Mouse (Mus musculus): ENCODE data around the gene Olfr1336. TPM values are rescaled to one million over a fixed set of nuclear protein-coding genes. Genes with fewer than 3 reads are reported as not detected.
"Not testable (repeated sequence)": the region's sequence is repeated elsewhere in the genome, so short reads cannot be mapped to it uniquely, and the experiment has no call there.

Olfr1336 gene
- total RNA-seq (2021), result under 1 TPM in 1 of 2 experiments, not detected in 1; 0.08 TPM
- long read RNA-seq, experiment 1, result 0 reads
- long read RNA-seq, experiment 2, result 0 reads

DNA sequence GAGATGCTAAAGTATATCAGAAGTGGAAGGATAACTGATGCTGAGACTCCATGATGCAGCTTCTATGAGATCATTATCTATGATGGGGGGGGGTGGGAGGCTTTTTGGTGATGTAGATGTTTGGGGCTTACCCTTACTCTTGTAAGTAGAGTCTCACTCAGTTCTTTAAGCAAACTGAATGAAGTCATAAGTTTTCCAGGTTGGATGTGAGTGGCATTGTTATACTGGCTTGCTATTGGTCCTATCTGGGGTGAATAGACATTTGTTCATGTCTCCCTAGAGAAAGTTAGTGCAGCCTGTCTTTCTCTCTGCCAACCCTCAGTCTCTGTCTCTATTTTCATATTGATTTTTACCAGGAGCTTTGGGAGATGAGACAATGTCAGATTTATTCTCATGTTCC, at the start of gene Olfr1336:
Gene Olfr1336 (plus strand): TSS at position 301 of the 400 bp plus-strand sequence.
- no peak for DNase-seq (ENCODE audit: low spot score in 2 of 2)
- TF ChIP-seq CTCF (conservative IDR thresholded peaks at IDR 0.05), result no peak
- Histone ChIP-seq H3K4me3 (no peak within 1 kb of the TSS), H3K27ac (no peak within 1 kb of the TSS)

DNA sequence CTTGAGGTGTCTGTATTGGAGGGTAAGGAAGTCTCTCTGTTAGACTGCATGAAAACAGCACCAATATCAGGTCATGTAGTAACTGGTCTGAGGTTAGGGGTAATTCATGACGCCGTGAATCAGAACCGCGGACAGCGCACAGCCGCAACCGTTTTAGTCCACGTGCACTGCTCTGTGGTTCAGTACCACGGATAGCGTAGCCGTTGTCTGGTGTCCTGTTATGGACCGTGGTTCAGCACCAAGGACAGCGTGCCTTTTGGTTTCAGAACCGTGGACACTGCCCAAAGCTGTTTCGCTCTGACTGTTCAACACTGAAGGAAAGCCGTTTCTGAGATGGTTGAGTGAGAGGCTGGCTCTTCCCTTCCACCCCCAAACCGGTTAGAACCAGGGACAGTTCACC, 45.9 kb upstream of the Olfr1336 start, which contains the start of gene Gm20715:
Gene Gm20715 (plus strand): TSS at position 235 of the 400 bp plus-strand sequence.
- H3K27ac ChIP-seq, result no peak within 1 kb of the TSS
- no peak for TF ChIP-seq CTCF (conservative IDR thresholded peaks at IDR 0.05)

GRCm38 (mm10) chr7:6414626-6415441, 41.1 kb upstream of the Olfr1336 start:
- peak; percentile 31 to 51 for DNase-seq (ENCODE audit: low spot score in 2 of 2)
- peak overlapping the region; percentile 71 for H3K27ac ChIP-seq
- TF ChIP-seq CTCF (conservative IDR thresholded peaks at IDR 0.05), result no peak
- peak overlapping the region; percentile 58 for H3K4me3 ChIP-seq

More for the DNA sequence above, 45.9 kb upstream of the Olfr1336 start, which contains the start of gene Gm20715:
- no peak within 1 kb of the TSS for H3K4me3 ChIP-seq
- peak; percentile 63 to 74 for DNase-seq (ENCODE audit: low spot score in 2 of 2)

DNA sequence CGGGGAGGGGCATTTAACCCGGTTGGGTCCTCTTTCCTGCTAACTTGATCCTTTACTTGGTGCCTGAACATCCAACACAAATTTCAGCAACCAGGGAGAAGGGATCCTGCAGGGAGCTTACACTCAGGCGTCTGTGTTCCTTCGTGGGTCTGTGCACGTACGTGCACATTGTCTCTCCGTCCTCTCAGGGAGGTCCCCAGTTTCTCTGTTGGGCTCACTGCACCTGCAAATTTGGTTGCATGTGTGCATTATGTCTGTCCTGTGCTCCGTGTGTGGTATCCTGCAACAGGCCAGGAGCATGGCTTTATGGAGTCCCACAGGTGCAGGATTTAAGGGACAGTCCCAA, 40.6 kb upstream of the Olfr1336 start:
- Histone ChIP-seq H3K27ac (peak overlapping the region; percentile 71), H3K4me3 (peak overlapping the region; percentile 58)
- DNase-seq (ENCODE audit: low spot score in 2 of 2), result no peak
- no peak for TF ChIP-seq CTCF (conservative IDR thresholded peaks at IDR 0.05)

- no peak overlapping the region for H3K27ac ChIP-seq
- H3K4me3 ChIP-seq, result no peak overlapping the region
- DNase-seq (ENCODE audit: low spot score in 2 of 2), result no peak
- no peak for TF ChIP-seq CTCF (conservative IDR thresholded peaks at IDR 0.05)
Observed at GRCm38 (mm10) chr7:6419894-6420293, 36.1 kb upstream of the Olfr1336 start.

- TF ChIP-seq CTCF (conservative IDR thresholded peaks at IDR 0.05), result peak; percentile 57
- Histone ChIP-seq H3K27ac (no peak overlapping the region), H3K4me3 (no peak overlapping the region)
- no peak for DNase-seq (ENCODE audit: low spot score in 2 of 2)
Observed at GRCm38 (mm10) chr7:6429381-6429780, 26.6 kb upstream of the Olfr1336 start.

GRCm38 (mm10) chr7:6430342-6430741, 25.6 kb upstream of the Olfr1336 start:
- no peak overlapping the region for H3K4me3 ChIP-seq
- no peak overlapping the region for H3K27ac ChIP-seq
- no peak for DNase-seq (ENCODE audit: low spot score in 2 of 2)
- peak; percentile 74 for TF ChIP-seq CTCF (conservative IDR thresholded peaks at IDR 0.05)

DNA sequence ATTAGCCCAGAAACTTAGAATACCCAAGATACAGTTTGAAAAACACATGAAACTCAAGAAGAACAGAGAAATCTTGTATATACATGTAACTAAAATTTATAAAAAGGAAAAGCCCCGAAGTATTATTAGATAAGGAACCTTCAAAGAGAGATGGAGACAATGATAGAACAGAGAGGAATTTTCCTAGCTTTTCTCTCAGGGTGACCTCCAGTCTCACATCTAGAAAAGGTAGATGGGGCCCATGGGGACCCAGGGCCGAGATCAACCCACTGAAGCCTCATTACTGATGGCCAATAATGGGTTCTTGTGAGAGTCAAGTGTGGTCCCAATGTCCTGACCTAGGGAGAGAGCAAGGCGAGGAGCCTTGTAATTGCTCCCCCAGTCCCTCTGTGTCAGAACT, 17.6 kb upstream of the Olfr1336 start, which contains the start of gene Olfr1344:
Gene Olfr1344 (plus strand): TSS at position 301 of the 400 bp plus-strand sequence.
- no peak for TF ChIP-seq CTCF (conservative IDR thresholded peaks at IDR 0.05)
- Histone ChIP-seq H3K27ac (no peak within 1 kb of the TSS), H3K4me3 (no peak within 1 kb of the TSS)
- DNase-seq (ENCODE audit: low spot score in 2 of 2), result no peak

DNA sequence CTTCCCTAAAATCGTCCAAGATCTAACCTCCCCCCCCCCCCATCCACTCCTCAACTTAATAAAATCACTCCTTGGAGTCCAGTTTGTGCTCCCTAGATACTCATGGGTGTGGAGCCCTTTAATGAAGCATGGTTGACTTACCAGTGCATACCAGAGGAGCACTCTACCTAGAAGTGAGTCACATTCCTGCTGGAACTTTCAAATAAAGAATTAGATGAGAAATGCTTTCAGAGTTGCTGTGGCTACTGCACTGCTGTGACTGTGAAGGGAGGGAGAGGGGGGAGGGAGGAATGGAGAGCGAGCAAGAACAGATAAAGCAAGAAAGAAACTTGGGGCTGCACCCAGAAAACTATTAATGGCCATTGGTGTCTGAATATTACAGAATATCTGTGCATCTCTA, 14.8 kb upstream of the Olfr1336 start:
- Histone ChIP-seq H3K4me3 (no peak overlapping the region), H3K27ac (no peak overlapping the region)
- TF ChIP-seq CTCF (conservative IDR thresholded peaks at IDR 0.05), result no peak
- no peak for DNase-seq (ENCODE audit: low spot score in 2 of 2)

DNA sequence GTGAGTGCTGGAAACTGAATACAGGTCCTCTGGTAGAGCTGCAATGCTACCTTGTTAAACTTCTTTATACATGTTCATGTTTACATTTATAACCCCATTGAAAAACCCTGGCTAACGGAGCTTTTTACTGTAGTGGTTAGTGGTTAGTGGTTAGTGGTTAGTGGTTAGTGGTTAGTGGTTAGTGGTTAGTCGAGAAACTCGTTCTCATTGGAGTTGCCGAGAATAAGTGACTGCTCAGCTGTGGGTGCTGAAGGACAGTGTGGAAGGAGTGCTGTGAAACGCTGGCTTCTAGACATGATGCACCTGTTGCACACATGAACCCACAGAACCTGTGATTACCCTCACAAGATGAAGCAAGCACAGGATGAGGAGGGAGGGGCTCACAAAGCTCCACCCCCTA, 8.2 kb upstream of the Olfr1336 start:
- DNase-seq (ENCODE audit: low spot score in 2 of 2), result no peak
- Histone ChIP-seq H3K27ac (no peak overlapping the region), H3K4me3 (no peak overlapping the region)
- TF ChIP-seq CTCF (conservative IDR thresholded peaks at IDR 0.05), result no peak

DNA sequence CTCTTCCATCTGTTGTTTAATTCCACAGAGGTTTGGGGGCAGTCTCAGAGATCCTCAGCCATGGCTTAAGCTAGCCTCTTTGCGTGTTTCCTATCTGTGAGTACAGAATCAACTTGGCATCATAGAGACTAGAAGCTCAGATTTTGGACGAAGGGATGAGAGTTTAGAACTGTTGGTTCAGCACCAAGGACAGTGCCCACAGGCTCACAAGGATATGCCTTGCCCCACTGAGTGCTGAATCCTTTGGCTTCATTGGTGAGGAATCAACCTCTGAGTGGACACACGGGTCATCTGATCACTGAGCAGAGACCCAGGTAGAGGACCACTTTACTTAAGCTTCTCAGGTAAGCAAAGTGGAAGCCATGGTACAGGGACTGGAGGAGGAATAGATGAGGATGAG, 431 bp downstream of the Olfr1336 start:
- no peak overlapping the region for H3K27ac ChIP-seq
- no peak for DNase-seq (ENCODE audit: low spot score in 2 of 2)
- H3K4me3 ChIP-seq, result no peak overlapping the region
- TF ChIP-seq CTCF (conservative IDR thresholded peaks at IDR 0.05), result no peak

DNA sequence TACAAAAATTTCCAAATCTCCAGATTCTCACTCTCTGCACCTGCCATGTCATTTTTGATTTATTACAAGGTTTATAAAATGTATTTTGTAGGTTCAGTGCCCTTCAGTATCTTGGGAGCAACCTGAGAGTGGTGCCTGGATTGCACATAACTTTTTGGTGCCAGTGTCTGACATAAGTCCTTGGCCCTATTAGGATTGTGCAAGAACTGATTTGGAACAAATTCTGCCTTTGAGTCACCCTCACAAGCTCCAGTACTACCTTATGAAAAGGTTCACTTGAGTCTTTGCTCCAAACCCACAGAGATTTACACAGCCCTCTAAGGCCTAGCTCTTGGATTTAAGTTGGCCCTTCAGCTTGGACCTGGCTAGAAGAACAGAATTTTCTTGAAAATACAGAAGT, 11.0 kb downstream of the Olfr1336 start, which contains the start of gene Olfr1346:
Gene Olfr1346 (plus strand): TSS at position 151 of the 400 bp plus-strand sequence.
- TF ChIP-seq CTCF (conservative IDR thresholded peaks at IDR 0.05), result no peak

GRCm38 (mm10) chr7:6477633-6478032, 21.7 kb downstream of the Olfr1336 start:
- not testable (repeated sequence) for DNase-seq (ENCODE audit: low spot score in 2 of 2); H3K27ac ChIP-seq; H3K4me3 ChIP-seq

More for the DNA sequence above, 11.0 kb downstream of the Olfr1336 start, which contains the start of gene Olfr1346:
- H3K4me3 ChIP-seq, result no peak within 1 kb of the TSS
- DNase-seq (ENCODE audit: low spot score in 2 of 2), result no peak
- H3K27ac ChIP-seq, result no peak within 1 kb of the TSS

DNA sequence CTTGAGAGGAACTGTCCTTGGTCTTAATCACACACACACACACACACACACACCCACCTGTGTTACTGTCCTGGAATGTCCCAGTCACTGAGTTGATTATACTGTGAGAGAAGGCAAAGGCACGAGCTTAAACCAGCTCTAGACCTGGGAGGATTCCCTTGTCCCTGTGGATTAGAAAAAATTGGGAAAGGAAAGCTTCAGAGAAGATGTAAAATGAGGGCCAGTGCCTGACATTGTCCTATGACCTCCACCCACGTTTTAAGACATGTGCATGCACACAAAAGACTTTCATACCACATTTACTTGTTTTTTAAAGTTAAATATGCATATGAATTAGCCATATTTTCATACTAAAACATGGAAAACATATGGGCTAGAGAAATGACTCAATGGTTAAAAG, 30.9 kb downstream of the Olfr1336 start, which contains the start of gene Olfr5:
Gene Olfr5 (minus strand): TSS at position 101 of the 400 bp plus-strand sequence.
- DNase-seq (ENCODE audit: low spot score in 2 of 2), result no peak

More for the DNA sequence above, 30.9 kb downstream of the Olfr1336 start, which contains the start of gene Olfr5:
- H3K27ac ChIP-seq, result no peak within 1 kb of the TSS
- TF ChIP-seq CTCF (conservative IDR thresholded peaks at IDR 0.05), result no peak
- no peak within 1 kb of the TSS for H3K4me3 ChIP-seq
